In the genomic region with DNA sequence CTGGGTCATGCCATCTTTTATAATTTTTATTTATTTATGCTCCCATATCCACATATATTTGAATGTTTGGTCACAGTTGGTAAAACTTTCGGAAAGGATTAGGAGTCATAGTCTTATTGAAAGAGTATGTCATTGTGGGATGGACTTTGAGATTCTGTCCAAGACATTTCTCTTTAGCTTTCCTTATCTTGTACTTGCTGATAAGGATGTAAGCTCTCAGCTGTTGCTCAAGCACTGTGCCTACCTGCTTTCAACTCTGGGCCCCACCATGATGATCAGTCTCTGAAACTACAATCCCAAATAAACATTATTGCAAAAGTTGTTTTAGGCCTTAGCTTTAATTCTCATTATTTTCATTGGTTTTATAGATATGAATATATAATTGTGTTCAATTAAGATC, we compare ENCODE assay signal across 32 mouse cellular contexts.
"Had no signal": no experiment of that assay in that cellular context is flagged by ENCODE, and none has a peak within 500 bp of the region (broad histone marks: within the 10 kb centered on the region; RNA-seq: fewer than 3 reads in every experiment).

No protein-coding gene starts in this region.

- H3K27ac ChIP-seq: limb, embryonic 10.5 days; limb, embryonic 12.5 days; limb, embryonic 13.5 days; limb, embryonic 15.5 days; liver, embryonic 12.5 days; liver, embryonic 13.5 days; liver, embryonic 14.5 days; liver, embryonic 15.5 days; lung, embryonic 15.5 days; macrophage; midbrain, embryonic 10.5 days; midbrain, embryonic 12.5 days; midbrain, embryonic 13.5 days; midbrain, embryonic 15.5 days; neural tube, embryonic 12.5 days had no signal

- H3K27me3 ChIP-seq: limb, embryonic 12.5 days; limb, embryonic 13.5 days; limb, embryonic 15.5 days; liver, embryonic 12.5 days; liver, embryonic 13.5 days; liver, embryonic 15.5 days; lung, embryonic 15.5 days; megakaryocyte, embryonic 14.5 days; midbrain, embryonic 12.5 days; midbrain, embryonic 13.5 days; midbrain, embryonic 15.5 days; neural tube, embryonic 12.5 days had no signal

- DNase-seq: left cerebral cortex, postnatal 4 days; liver; liver, embryonic 13.5 days; liver, postnatal 0 days; lung, adult 18-20 months; lung, adult 2 months; lung, embryonic 14.5 days; lung, postnatal 10 days; lung, postnatal 14 days; lung, postnatal 36 days; lung, postnatal 4 days; midbrain, embryonic 14.5 days had no signal

- H3K9me3 ChIP-seq: limb, embryonic 10.5 days; limb, embryonic 12.5 days; limb, embryonic 13.5 days; limb, embryonic 15.5 days; liver, embryonic 12.5 days; liver, embryonic 13.5 days; liver, embryonic 15.5 days; lung, embryonic 15.5 days; megakaryocyte, embryonic 14.5 days; midbrain, embryonic 10.5 days; midbrain, embryonic 12.5 days; midbrain, embryonic 13.5 days; midbrain, embryonic 15.5 days; neural tube, embryonic 12.5 days had no signal

- H3K4me3 ChIP-seq: limb, embryonic 10.5 days; limb, embryonic 12.5 days; limb, embryonic 13.5 days; limb, embryonic 15.5 days; liver, embryonic 12.5 days; liver, embryonic 13.5 days; liver, embryonic 15.5 days; lung, embryonic 15.5 days; megakaryocyte, embryonic 14.5 days; midbrain, embryonic 10.5 days; midbrain, embryonic 12.5 days; midbrain, embryonic 13.5 days; midbrain, embryonic 15.5 days; myocyte; neural tube, embryonic 12.5 days had no signal

- H3K9ac ChIP-seq: limb, embryonic 12.5 days; limb, embryonic 13.5 days; limb, embryonic 15.5 days; liver, embryonic 12.5 days; liver, embryonic 13.5 days; liver, embryonic 14.5 days; liver, embryonic 15.5 days; liver, postnatal 0 days; lung, embryonic 14.5 days; lung, embryonic 15.5 days; midbrain, embryonic 12.5 days; midbrain, embryonic 13.5 days; midbrain, embryonic 15.5 days; neural tube, embryonic 12.5 days had no signal

- H3K36me3 ChIP-seq: limb, embryonic 10.5 days; limb, embryonic 12.5 days; limb, embryonic 13.5 days; limb, embryonic 15.5 days; liver, embryonic 12.5 days; liver, embryonic 13.5 days; liver, embryonic 15.5 days; lung, embryonic 15.5 days; midbrain, embryonic 10.5 days; midbrain, embryonic 12.5 days; midbrain, embryonic 13.5 days; midbrain, embryonic 15.5 days; neural tube, embryonic 12.5 days had no signal

- H3K4me2 ChIP-seq: limb, embryonic 12.5 days; limb, embryonic 13.5 days; limb, embryonic 15.5 days; liver, embryonic 11.5 days; liver, embryonic 12.5 days; liver, embryonic 13.5 days; liver, embryonic 15.5 days; lung, embryonic 14.5 days; lung, embryonic 15.5 days; midbrain, embryonic 11.5 days; midbrain, embryonic 12.5 days; midbrain, embryonic 13.5 days; midbrain, embryonic 15.5 days; neural tube, embryonic 12.5 days had no signal

- ATAC-seq: liver, embryonic 12.5 days; liver, postnatal 0 days; lung, postnatal 0 days; midbrain, embryonic 13.5 days; midbrain, embryonic 15.5 days; midbrain, embryonic 16.5 days had no signal

- H3K4me1 ChIP-seq: limb, embryonic 10.5 days; limb, embryonic 12.5 days; limb, embryonic 13.5 days; limb, embryonic 15.5 days; liver, embryonic 12.5 days; liver, embryonic 13.5 days; liver, embryonic 15.5 days; lung, embryonic 15.5 days; megakaryocyte, embryonic 14.5 days; midbrain, embryonic 10.5 days; midbrain, embryonic 12.5 days; midbrain, embryonic 13.5 days; midbrain, embryonic 15.5 days; neural tube, embryonic 12.5 days had no signal
